Mouse (Mus musculus) liver, embryonic 14.5 days (tissue): ENCODE results near the gene Ppp2r2d.

Source experiments
- CTCF ChIP-seq: IDR thresholded peaks from 2 replicates; pipeline ENCODE4 v1.5.1; 2016; ENCODE audit warnings: antibody characterized with exemption, low read depth, control low read depth
- EP300 ChIP-seq: IDR thresholded peaks from 2 replicates; pipeline ENCODE4 v1.6.1; 2016; ENCODE audit warnings: antibody characterized with exemption, low read depth

- TF ChIP-seq CTCF, result peak; percentile 39; the same call in 1 of the 2 replicates
- peak; percentile 34 for TF ChIP-seq EP300
These were observed 73.5 kb downstream of the Ppp2r2d start for GRCm38 (mm10) chr7:138919156-138919944.
